Mouse (Mus musculus) E14TG2a.4 (cell line): ENCODE results near the gene Fam43a.

Source experiments
- H3K27me3 ChIP-seq: 2 replicates; pipeline ENCODE4 v1.6.1; 2014; ENCODE audit warnings: low read length, control low read depth; ENCODE audit not compliant: insufficient read depth
- H3K36me3 ChIP-seq: 2 replicates; pipeline ENCODE4 v1.6.1; 2014; ENCODE audit warnings: low read length, control low read depth; ENCODE audit not compliant: insufficient read depth
- H3K4me1 ChIP-seq: replicated peaks from 2 replicates; pipeline ENCODE4 v1.6.1; 2014; ENCODE audit warnings: low read depth, low read length, control low read depth
- H3K4me3 ChIP-seq: replicated peaks from 2 replicates; pipeline ENCODE4 v1.5.1; 2014; ENCODE audit warnings: mild to moderate bottlenecking, low read length
- H3K9me3 ChIP-seq: 2 replicates; pipeline ENCODE4 v1.6.1; 2014; ENCODE audit warnings: low read length, control low read depth
- CTCF ChIP-seq: conservative IDR thresholded peaks from 2 replicates; pipeline ENCODE4 v1.5.1; 2014; ENCODE audit warnings: low read length
- NANOG ChIP-seq: IDR thresholded peaks from 2 replicates; pipeline ENCODE4 v1.6.1; 2014; ENCODE audit warnings: borderline replicate concordance, low read length, mixed read lengths
- POU5F1 ChIP-seq: IDR thresholded peaks from 2 replicates; pipeline ENCODE4 v1.6.1; 2014; ENCODE audit warnings: low read length, borderline replicate concordance

The Fam43a gene

DNA sequence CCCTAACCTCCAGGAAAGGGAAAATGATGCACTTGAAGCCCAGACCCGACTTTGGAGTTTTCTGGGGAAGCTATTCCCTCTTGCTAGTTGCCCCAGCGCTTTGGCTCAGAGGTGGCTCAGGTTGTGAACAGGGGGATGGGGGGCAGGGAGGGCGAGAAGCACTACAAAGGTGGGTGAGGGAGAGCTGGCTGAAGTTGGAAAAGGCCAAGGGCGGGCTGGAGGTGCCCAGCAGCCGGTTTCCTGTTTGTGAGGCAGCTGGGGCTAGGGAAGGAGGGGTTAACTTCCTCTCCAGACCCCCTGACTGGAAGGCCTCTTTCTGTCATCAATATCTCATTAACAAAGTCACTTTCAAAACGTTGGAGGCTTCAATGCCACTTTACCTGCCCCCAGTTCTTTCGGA lies 2.4 kb downstream of the Fam43a start:
- TF ChIP-seq NANOG (no peak), CTCF (no peak), POU5F1 (no peak)
- Histone ChIP-seq H3K4me3 (peak overlapping the region; percentile 92), H3K27me3 (peaks cover 18% of the 10 kb centered on the region), H3K36me3 (peaks cover 15% of the 10 kb centered on the region), H3K4me1 (peaks cover 70% of the 10 kb centered on the region), H3K9me3 (no peaks in the 10 kb centered on the region)

DNA sequence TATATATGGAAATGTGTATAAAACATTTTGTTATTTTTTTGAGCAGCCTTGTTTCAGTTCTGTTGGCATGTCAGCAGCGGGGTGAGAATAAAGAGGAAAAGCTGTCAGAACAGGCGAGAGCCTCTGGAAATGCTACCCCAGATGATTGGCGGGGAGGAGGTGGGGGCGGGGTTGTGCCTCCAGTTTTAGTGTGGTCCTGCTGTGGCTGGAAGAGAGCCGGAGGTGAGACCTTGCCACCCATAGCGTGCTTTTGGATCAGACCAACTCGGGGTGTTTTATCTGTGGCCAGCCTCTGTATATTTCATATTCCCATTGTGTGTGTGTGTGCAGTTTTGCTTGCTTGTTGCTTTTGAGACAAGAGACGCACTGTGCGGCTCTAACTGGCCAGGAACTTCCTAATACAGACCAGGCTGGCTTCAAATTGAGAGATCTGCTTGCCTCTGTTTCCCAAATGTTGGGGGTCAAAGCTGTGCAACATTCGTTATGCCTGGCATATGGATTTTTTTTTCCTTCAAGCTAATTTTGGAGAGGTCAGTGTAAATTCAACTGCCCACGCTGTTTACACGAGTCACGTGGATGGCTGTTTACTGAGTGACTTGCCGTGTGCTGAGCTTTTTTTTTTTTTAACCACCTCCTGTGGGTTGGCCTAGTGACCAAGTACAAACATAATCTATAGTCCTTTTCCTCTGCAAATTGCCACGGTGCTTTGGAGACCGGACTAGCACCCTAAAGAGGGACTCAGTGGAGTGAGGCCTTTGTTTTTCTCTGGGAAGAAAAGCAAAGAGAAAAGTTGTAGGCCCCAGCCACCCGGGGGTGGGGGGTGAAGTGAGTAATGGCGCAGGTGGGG lies 3.4 kb downstream of the Fam43a start:
- Histone ChIP-seq H3K4me1 (peaks cover 72% of the 10 kb centered on the region), H3K4me3 (peak overlapping the region; percentile 92), H3K27me3 (peaks cover 18% of the 10 kb centered on the region), H3K36me3 (peaks cover 15% of the 10 kb centered on the region), H3K9me3 (no peaks in the 10 kb centered on the region)
- no peak for TF ChIP-seq CTCF
- no peak for TF ChIP-seq NANOG
- TF ChIP-seq POU5F1 = no peak

DNA sequence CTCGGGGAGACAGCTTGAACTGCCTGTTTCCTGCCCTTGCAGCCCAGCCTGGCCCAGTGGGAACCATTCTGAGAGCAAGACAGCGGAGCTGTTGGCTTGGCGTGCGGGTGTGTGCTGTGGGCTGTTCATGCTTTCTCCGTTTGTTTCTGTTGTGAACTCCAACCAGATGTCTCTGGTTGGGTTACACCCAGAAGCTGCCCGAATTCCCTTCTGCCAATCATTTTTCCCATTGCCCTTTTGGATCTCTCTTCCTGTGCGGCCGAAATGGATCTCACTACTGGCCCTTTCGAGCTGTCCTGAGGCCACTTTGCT lies 4.0 kb downstream of the Fam43a start:
- TF ChIP-seq CTCF = no peak
- TF ChIP-seq POU5F1 = no peak
- TF ChIP-seq NANOG = no peak
- Histone ChIP-seq H3K4me3 (peak overlapping the region; percentile 92), H3K36me3 (peaks cover 15% of the 10 kb centered on the region), H3K4me1 (peaks cover 76% of the 10 kb centered on the region), H3K9me3 (no peaks in the 10 kb centered on the region), H3K27me3 (peaks cover 18% of the 10 kb centered on the region)

DNA sequence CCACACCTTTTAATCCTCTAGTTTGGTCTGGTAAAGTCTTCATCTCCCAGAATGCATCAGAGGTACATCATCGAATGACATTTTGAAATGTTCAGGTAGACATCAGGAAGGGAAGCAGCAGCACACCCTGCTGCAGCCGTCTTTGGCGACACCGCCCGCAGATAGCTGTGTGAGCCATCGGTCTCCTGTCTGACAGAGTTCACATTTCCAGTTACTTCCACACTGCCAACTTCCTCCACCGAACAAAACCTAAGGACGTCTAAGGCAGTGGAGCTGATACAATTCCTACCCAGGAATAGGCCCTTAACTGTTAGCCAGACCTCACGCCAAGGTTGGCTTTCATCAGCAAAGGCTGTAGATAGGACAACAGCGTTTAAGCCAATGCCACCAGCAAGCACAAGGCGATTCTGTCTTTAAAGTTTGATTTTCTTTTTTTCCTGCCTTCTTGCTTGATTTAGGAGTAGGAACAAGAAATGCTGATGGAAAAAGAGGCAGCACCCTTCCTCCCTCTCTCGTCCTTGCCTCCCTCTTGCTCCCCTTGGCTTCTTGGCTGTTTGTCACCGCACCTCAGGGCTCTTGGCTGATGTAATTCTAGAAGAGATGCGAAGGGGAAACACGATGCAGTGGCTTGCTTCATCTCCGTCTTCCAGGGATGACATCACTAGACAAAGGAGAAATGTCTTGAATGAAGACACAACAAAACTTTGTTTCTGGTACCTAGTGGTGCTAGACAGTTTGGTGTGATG lies 4.7 kb downstream of the Fam43a start:
- Histone ChIP-seq H3K4me3 (peak overlapping the region; percentile 92), H3K9me3 (no peaks in the 10 kb centered on the region), H3K27me3 (peaks cover 18% of the 10 kb centered on the region), H3K4me1 (peaks cover 74% of the 10 kb centered on the region), H3K36me3 (peaks cover 15% of the 10 kb centered on the region)
- TF ChIP-seq CTCF = no peak
- no peak for TF ChIP-seq POU5F1
- TF ChIP-seq NANOG = no peak

DNA sequence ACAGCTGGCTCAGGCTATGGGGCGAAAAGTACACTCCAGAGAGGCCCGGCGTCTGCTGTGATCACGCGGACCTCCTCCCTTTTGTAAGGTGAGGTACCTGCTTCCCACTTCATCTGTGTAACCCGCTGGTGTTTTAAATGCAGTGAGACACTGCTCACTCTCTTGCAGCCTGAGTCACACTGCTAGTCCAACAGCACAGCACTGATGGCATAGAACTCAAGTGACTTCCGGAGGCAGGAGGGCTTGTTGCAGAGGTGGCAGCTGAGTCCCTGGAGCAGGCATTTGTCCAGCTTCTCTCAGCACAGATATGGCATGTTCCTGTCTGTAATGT lies 5.2 kb downstream of the Fam43a start:
- H3K27me3 ChIP-seq = peaks cover 18% of the 10 kb centered on the region
- H3K36me3 ChIP-seq = peaks cover 15% of the 10 kb centered on the region
- H3K9me3 ChIP-seq = no peaks in the 10 kb centered on the region
- H3K4me3 ChIP-seq = peak overlapping the region; percentile 7; the same call in 1 of the 2 replicates
- peaks cover 74% of the 10 kb centered on the region for H3K4me1 ChIP-seq
- TF ChIP-seq CTCF (no peak), NANOG (no peak), POU5F1 (no peak)

DNA sequence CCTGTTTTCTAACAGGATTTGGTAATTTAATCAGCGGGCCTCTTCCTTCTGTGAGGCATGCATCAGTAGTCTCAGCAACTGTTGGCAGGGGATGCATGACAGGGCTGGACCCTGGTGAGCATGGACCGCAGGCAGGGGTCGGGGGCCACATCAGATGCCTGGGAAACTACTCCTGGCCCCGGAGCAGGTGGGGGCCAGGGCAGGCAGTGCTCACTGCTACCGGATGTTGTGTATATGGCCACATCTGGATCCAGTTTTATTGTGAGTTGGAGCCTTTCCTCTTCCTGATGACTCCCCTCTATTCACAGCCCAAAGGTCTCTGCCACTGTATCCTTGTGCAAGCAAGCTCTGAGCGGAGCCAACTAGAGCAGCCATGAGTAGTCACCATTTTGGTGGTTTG lies 6.0 kb downstream of the Fam43a start:
- TF ChIP-seq CTCF = no peak
- no peak for TF ChIP-seq NANOG
- TF ChIP-seq POU5F1 = no peak
- Histone ChIP-seq H3K27me3 (peaks cover 12% of the 10 kb centered on the region), H3K4me1 (peaks cover 74% of the 10 kb centered on the region), H3K36me3 (peaks cover 15% of the 10 kb centered on the region), H3K9me3 (no peaks in the 10 kb centered on the region), H3K4me3 (peak overlapping the region; percentile 10)

DNA sequence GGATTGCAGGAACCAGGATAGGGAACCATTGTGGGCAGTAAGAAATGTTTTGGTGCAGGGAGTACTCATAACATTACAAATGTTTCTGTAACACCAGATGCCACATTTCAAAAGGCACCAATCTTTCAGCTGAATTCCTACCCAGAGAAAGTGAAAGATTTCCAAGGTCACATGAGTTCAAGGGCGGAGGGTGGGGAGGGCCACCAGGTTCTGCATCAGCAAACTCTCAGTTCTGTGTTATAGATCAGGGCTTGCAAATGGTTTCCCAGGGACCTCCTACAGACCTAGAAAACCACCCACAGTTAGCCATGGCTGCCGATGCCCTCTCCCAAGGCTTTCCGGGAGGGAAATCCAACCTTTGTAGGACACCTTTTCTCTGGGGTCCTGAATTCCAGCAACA lies 8.3 kb downstream of the Fam43a start:
- no peak for TF ChIP-seq NANOG
- TF ChIP-seq CTCF = no peak
- no peak for TF ChIP-seq POU5F1

DNA sequence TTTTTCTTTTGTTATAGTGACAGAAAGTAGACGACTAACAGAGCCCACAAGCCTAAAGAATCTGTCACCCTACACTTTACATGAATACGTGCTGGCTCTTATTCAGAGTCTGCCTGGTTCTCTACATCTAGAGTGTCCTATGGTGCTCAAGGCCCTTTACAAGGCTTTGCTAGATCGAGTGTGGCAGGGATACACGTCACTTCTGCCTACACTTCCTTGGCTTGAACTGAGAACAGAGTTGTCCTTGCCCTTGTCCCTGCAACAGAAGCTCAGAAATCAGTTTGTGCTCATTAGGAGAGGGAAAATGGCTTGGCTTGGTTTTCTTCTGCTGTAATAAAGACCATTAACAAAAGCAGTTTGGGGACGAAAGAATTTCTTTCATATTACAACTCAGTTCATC lies 11.8 kb downstream of the Fam43a start:
- Histone ChIP-seq H3K9me3 (no peaks in the 10 kb centered on the region), H3K27me3 (no peaks in the 10 kb centered on the region), H3K4me1 (peaks cover 37% of the 10 kb centered on the region), H3K36me3 (no peaks in the 10 kb centered on the region), H3K4me3 (no peak overlapping the region)
- TF ChIP-seq CTCF (no peak), POU5F1 (no peak), NANOG (no peak)

More for the DNA sequence above, 8.3 kb downstream of the Fam43a start:
- Histone ChIP-seq H3K4me1 (peaks cover 54% of the 10 kb centered on the region), H3K36me3 (no peaks in the 10 kb centered on the region), H3K4me3 (no peak overlapping the region), H3K9me3 (no peaks in the 10 kb centered on the region), H3K27me3 (no peaks in the 10 kb centered on the region)
